Mouse (Mus musculus): Measurements from ENCODE around the gene Mnd1.

DNA sequence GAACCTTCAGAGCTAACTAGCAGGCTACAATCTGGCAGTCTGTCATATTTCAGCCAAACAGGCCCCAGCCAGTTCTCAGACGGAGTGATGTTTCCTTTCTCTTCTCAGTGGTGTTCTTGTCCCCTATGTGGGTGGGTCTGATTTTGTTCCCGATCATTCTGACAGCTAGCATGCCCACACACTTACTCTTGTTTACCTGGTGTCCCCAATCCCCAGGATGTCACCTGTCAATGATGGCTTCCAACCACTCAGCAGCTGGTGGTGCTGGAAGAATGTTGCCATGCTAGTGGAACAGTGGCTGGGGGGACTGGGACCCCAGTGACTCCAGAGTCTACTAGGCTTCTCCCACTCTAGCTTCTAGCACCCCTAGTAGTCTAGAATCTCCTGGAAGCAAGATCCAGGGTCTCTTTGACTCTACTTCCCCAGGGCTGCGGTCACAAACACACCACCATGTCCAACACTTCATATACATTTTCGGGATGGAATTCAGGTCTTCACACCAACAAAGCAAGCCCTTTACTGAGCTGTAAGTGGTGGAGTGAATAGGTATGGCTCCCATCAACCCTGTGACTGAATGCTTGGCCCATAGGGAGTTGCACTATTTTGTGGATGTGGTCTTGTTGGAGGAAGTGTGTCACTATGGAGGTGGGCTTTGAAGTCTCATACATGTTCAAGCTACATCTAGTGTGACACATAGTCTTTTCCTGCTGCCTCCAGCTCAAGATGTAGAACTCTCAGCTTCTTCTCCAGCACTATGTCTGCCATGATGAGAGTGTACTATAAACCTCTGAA is 2.2 kb upstream of the Mnd1 start:
- TF ChIP-seq CTCF (IDR thresholded peaks at IDR 0.05; ENCODE audit: extremely low read depth, insufficient read depth, insufficient read length, insufficient replicate concordance) (no peak), POLR2A (IDR thresholded peaks at IDR 0.05; ENCODE audit: low read depth, low read length) (no peak)

Measured in spleen, adult 2 months (tissue).